Mouse (Mus musculus): ENCODE measurements at regions not wholly inside any gene's neighbourhood (a gene's known extent, or its start where the extent isn't known, plus 50 kb on each side); places are given as distances from the start of the nearest gene placed in this dataset.

DNA sequence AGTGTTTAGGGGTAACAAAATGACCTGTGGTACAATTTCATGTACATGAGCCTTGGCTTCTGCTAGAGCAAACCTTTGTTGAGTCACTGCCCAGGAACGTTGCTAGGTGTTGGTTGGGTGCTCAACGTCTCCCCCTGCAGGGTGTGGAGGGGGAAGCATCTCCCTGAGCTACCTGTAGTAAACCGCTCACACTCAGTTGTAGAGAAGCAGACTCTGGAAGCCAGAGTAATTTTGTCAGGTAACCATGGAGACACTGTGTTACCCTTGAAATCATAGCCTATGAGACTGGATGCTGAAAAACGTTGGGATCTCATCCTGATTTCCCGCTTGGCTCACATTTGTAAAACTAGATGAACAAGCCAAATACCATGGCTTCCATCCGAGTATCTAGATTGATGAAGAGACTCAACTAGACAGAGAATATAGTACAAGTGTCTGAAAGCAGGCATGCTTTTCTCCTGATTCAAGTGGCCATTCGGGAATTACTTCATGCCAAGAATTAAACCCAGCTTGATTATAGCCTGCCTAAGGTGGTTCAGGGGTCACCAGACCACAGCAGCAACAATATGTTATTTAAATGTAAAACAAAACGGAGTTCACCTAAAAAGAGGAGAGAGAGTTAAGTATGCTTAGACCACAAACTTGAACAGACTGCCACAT is 63.7 kb upstream of the Ctla4 start:
- Histone ChIP-seq H3K4me1 (replicated peaks; ENCODE audit: control insufficient read depth, insufficient read depth, low read length) (no peaks in the 10 kb centered on the region), H3K27me3 (ENCODE audit: control insufficient read depth, insufficient read depth, low read length) (no peaks in the 10 kb centered on the region), H3K4me2 (replicated peaks) (no peak overlapping the region), H3K9ac (no peak overlapping the region), H3K27ac (no peak overlapping the region), H3K36me3 (replicated peaks; ENCODE audit: control insufficient read depth, insufficient read depth) (no peaks in the 10 kb centered on the region), H3K9me3 (ENCODE audit: control insufficient read depth, low read length) (no peaks in the 10 kb centered on the region), H3K4me3 (replicated peaks; ENCODE audit: low read length) (no peak overlapping the region)
- DNase-seq (ENCODE audit: low spot score) = no peak
- ATAC-seq (ENCODE audit: low FRiP score) = no peak
- WGBS = 59% methylated on average over 8 of the region's 8 CpGs

DNA sequence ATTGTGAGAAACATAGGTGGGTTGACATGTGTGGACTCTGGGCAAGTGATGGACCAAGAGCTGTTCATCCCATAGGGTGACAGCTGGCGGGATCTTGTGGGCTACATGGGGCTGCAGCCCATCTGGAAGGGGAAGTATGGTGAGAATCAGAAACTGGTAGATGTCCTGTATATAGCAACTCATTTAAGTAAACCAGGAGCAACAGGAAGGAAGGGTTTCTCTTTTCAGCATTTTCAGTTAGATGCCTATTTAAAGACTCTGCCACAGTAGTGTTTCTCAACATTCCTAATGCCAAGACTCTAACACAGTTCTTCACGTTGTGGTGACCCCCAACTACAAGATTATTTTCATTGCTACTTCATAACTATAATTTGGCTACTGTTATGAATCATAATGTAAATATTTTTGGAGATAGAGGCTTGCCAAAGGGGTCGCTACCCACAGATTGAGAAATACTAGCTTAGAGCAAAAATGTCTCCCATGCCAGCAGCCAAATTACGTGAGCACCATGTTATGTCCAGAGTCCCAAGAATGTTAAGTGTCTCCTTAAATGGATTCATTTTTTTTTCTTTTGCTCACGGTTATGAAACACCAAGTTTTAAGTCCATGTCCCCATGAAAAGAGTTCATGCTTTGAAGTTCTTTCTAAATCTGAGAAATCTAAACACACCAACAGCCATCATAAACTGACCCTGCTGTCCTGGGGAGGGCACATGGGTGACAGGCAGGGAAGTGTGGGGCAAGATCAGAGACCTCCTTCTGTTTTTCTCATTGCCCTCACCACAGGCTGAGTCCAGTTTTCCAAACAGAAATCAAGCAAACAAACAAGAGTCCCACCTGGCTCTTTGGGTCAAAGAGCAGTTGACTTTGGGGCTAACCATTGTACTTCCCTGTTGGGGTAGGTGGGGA is 62.3 kb upstream of the Ctla4 start:
- Histone ChIP-seq H3K9ac (no peak overlapping the region), H3K4me1 (replicated peaks; ENCODE audit: control insufficient read depth, insufficient read depth, low read length) (no peaks in the 10 kb centered on the region), H3K4me2 (replicated peaks) (no peak overlapping the region), H3K27me3 (ENCODE audit: control insufficient read depth, insufficient read depth, low read length) (no peaks in the 10 kb centered on the region), H3K27ac (no peak overlapping the region), H3K36me3 (replicated peaks; ENCODE audit: control insufficient read depth, insufficient read depth) (no peaks in the 10 kb centered on the region), H3K4me3 (replicated peaks; ENCODE audit: low read length) (no peak overlapping the region), H3K9me3 (ENCODE audit: control insufficient read depth, low read length) (no peaks in the 10 kb centered on the region)
- no peak for ATAC-seq (ENCODE audit: low FRiP score)
- no peak for DNase-seq (ENCODE audit: low spot score)
- WGBS = 92% methylated on average over 5 of the region's 5 CpGs

DNA sequence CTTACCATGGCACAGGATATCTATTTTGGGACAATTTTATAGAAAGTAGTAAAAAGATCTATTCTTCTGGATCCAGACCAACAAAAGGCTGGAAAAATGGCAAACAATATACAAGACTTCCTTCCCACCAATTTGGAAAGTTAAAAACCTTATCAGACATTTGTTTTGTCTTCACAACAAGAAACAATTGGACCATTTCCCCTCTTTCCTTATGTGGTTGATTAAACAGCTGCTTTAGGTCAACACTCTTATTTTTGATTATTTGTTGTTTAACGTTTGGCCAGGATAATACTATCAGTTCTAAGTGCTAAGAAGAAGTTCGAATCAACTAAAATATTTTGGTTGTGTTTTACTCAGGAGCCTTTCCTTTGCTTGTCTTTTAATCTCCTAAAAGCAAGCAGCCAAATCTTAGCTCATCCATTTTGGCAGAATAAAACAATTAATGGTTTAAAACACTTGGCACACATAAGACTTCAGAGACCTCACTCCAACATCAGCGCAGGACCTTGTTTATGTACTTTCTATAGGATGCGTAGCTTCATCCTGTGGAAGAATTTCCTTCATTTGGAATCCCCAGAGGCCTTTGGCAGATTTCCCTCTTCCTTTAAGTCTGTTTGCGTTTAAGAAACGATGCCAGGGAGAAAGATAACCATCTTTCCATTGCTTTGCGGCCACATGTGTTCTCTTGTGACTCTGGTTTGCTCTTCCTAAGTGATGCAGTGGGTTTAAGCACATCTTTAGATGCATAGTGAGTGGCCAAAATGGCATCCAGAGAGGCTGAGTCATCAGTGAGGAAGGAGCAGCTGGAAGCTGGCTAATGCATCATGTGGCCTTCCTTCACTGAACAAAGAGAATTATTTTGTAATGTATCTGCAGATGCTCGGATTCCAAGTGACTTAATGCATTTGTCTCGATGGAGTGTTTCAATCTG is 61.3 kb upstream of the Ctla4 start:
- ATAC-seq (ENCODE audit: low FRiP score) = no peak
- DNase-seq (ENCODE audit: low spot score) = no peak
- 69% methylated on average over 9 of the region's 9 CpGs for WGBS
- Histone ChIP-seq H3K27me3 (ENCODE audit: control insufficient read depth, insufficient read depth, low read length) (no peaks in the 10 kb centered on the region), H3K4me3 (replicated peaks; ENCODE audit: low read length) (no peak overlapping the region), H3K9me3 (ENCODE audit: control insufficient read depth, low read length) (no peaks in the 10 kb centered on the region), H3K27ac (peak overlapping the region; percentile 26; the same call in 1 of the 2 replicates), H3K36me3 (replicated peaks; ENCODE audit: control insufficient read depth, insufficient read depth) (no peaks in the 10 kb centered on the region), H3K4me1 (replicated peaks; ENCODE audit: control insufficient read depth, insufficient read depth, low read length) (no peaks in the 10 kb centered on the region), H3K4me2 (replicated peaks) (no peak overlapping the region), H3K9ac (no peak overlapping the region)

DNA sequence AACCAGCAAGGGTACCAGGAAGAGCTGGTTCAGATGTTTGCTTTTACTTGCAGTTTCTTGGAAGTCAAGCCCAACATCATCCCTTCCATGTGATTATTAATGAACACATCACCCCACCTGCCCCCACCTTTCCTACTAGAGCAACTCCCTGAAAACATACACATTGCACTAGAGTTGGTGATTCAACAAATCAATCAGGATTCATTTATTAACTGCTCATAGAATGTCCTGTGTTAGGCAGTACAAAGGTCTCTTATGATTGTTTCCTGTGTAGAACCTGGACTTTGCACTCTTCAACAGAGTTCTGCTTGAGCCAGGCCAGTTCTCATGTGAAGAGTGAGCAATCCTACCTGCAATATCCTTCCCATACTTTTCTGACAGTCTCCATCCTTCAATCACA is 59.8 kb upstream of the Ctla4 start:
- Histone ChIP-seq H3K9me3 (ENCODE audit: control insufficient read depth, low read length) (no peaks in the 10 kb centered on the region), H3K4me2 (replicated peaks) (no peak overlapping the region), H3K4me1 (replicated peaks; ENCODE audit: control insufficient read depth, insufficient read depth, low read length) (no peaks in the 10 kb centered on the region), H3K36me3 (replicated peaks; ENCODE audit: control insufficient read depth, insufficient read depth) (no peaks in the 10 kb centered on the region), H3K27ac (no peak overlapping the region), H3K27me3 (ENCODE audit: control insufficient read depth, insufficient read depth, low read length) (no peaks in the 10 kb centered on the region), H3K9ac (no peak overlapping the region), H3K4me3 (replicated peaks; ENCODE audit: low read length) (no peak overlapping the region)
- DNase-seq (ENCODE audit: low spot score) (no peak), ATAC-seq (ENCODE audit: low FRiP score) (no peak)

DNA sequence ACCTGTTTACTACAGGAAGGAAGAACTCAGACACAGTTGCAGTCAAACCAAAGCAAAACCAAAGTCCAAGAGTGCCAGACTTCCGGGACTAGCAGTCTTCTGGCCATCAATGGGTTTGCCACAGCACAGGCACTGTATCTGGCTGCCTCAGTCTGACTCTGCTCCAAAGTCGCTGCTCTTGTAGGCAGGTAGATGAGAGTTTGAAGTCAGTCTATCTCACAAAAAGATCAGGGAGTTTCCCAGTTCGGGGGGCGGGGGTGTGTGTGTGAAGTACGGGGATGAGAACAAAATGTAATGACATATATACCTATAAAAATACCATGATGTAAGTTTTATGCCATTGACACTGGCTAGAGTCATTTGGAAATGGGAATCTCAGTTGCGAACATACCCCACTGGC is 58.6 kb upstream of the Ctla4 start:
- no peaks in the 10 kb centered on the region for H3K27me3 ChIP-seq (ENCODE audit: control insufficient read depth, insufficient read depth, low read length)
- no peak overlapping the region for H3K4me2 ChIP-seq (replicated peaks)
- H3K9ac ChIP-seq = no peak overlapping the region
- no peak for ATAC-seq (ENCODE audit: low FRiP score)
- WGBS = 91% methylated on average over 6 of the region's 6 CpGs
- no peaks in the 10 kb centered on the region for H3K9me3 ChIP-seq (ENCODE audit: control insufficient read depth, low read length)
- no peaks in the 10 kb centered on the region for H3K36me3 ChIP-seq (replicated peaks; ENCODE audit: control insufficient read depth, insufficient read depth)
- no peak overlapping the region for H3K4me3 ChIP-seq (replicated peaks; ENCODE audit: low read length)
- no peak overlapping the region for H3K27ac ChIP-seq
- DNase-seq (ENCODE audit: low spot score) = no peak
- no peaks in the 10 kb centered on the region for H3K4me1 ChIP-seq (replicated peaks; ENCODE audit: control insufficient read depth, insufficient read depth, low read length)

DNA sequence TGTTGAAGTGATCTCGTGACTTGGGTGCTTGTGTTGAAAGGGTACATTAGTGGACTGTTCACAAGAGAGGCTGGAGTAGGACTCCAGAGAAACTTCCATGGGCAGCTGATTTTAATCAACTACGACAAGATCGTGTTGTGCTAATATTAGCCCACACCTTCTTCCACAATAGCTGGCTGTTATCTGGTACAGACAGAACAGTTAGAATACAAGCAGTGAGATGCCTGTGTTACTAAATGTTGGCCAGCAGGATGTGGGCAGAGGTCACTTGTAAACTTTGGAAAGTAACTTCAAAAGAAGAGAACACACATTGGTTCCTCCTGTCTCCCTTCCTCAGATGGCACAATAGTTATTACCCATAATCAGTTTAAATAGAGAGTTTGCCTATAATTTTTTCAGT is 57.0 kb upstream of the Ctla4 start:
- no peak for ATAC-seq (ENCODE audit: low FRiP score)
- DNase-seq (ENCODE audit: low spot score) = no peak
- no peaks in the 10 kb centered on the region for H3K36me3 ChIP-seq (replicated peaks; ENCODE audit: control insufficient read depth, insufficient read depth)
- H3K9ac ChIP-seq = no peak overlapping the region
- H3K27me3 ChIP-seq (ENCODE audit: control insufficient read depth, insufficient read depth, low read length) = no peaks in the 10 kb centered on the region
- no peak overlapping the region for H3K4me2 ChIP-seq (replicated peaks)
- H3K4me1 ChIP-seq (replicated peaks; ENCODE audit: control insufficient read depth, insufficient read depth, low read length) = no peaks in the 10 kb centered on the region
- no peak overlapping the region for H3K27ac ChIP-seq
- WGBS = 90% methylated on average over 3 of the region's 3 CpGs
- H3K9me3 ChIP-seq (ENCODE audit: control insufficient read depth, low read length) = no peaks in the 10 kb centered on the region
- H3K4me3 ChIP-seq (replicated peaks; ENCODE audit: low read length) = no peak overlapping the region

DNA sequence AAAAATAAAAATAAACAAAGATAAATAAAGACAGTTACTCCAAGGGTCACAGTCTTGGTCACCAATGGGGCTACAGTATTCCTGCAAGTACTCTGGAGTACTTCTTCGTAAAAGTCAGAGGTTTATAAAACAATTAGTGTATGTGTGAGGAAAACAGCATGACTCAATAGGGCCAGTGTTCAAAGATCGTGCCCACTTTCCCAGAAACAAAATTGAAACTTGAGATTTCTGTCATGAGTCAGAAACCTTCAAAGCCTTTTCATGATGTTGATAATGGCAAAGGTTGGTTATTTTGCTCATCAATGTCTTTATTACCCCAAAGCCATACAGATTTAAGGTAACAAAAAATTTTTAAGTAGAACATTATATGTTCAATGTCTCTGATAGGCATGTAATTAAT is 53.1 kb upstream of the Ctla4 start:
- DNase-seq (ENCODE audit: low spot score) = no peak
- no peak overlapping the region for H3K27ac ChIP-seq
- no peaks in the 10 kb centered on the region for H3K4me1 ChIP-seq (replicated peaks; ENCODE audit: control insufficient read depth, insufficient read depth, low read length)
- no peaks in the 10 kb centered on the region for H3K36me3 ChIP-seq (replicated peaks; ENCODE audit: control insufficient read depth, insufficient read depth)
- no peaks in the 10 kb centered on the region for H3K9me3 ChIP-seq (ENCODE audit: control insufficient read depth, low read length)
- no peak overlapping the region for H3K4me2 ChIP-seq (replicated peaks)
- 81% methylated on average over 2 of the region's 2 CpGs for WGBS
- no peak overlapping the region for H3K9ac ChIP-seq
- no peak overlapping the region for H3K4me3 ChIP-seq (replicated peaks; ENCODE audit: low read length)
- no peaks in the 10 kb centered on the region for H3K27me3 ChIP-seq (ENCODE audit: control insufficient read depth, insufficient read depth, low read length)
- ATAC-seq (ENCODE audit: low FRiP score) = no peak
